9 mouse cellular contexts compared by ENCODE assay signal in the genomic region with DNA sequence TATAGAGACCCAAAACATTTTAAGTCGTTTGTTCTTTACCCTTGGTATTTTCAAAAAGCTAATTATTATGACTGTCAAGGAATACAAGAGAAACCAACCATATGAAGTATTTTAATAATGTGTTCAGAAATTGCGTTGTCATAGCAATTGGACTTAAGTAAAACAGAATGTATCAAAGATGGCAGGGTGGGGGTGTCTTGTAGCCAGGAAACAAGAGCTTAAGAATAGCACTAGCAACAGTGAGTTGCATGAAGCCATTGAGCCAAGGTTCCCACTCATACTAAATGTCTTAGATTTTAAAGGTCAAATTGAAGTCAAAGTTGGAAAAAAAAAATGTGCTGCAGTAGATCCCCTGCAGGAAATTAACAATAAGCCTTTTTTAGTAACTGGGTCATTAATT. TPM values are rescaled to one million over a fixed set of nuclear protein-coding genes. Genes with fewer than 3 reads are reported as not detected.
DNase-seq lines count a peak whose midpoint lies in the region; ATAC-seq and TF ChIP-seq lines count a peak whose summit lies in the region.
"Had no signal": no experiment of that assay in that cellular context is flagged by ENCODE, and none has a peak within 500 bp of the region (broad histone marks: within the 10 kb centered on the region; RNA-seq: fewer than 3 reads in every experiment).

No protein-coding gene starts in this region.

- peaks cover 7% of the 10 kb centered on the region for H3K36me3 ChIP-seq in kidney, postnatal 0 days (ENCODE audit: insufficient read depth, low read length)
- no peaks in the 10 kb centered on the region for H3K36me3 ChIP-seq in embryonic facial prominence, embryonic 11.5 days (replicated peaks; ENCODE audit: control insufficient read depth, insufficient read depth, low read depth, low read length)
- no peaks in the 10 kb centered on the region; the same call in 1 of the 2 replicates for H3K36me3 ChIP-seq in hindbrain, postnatal 0 days (ENCODE audit: insufficient read depth, low read length)
- H3K36me3 ChIP-seq in midbrain, postnatal 0 days (ENCODE audit: insufficient read depth, low read length) = peaks cover 9% of the 10 kb centered on the region; the same call in 1 of the 2 replicates

- H3K27ac ChIP-seq in kidney, postnatal 0 days = no peak overlapping the region
- H3K27ac ChIP-seq in embryonic facial prominence, embryonic 11.5 days (replicated peaks; ENCODE audit: low read depth, low read length) = no peak overlapping the region
- H3K27ac ChIP-seq in hindbrain, postnatal 0 days = peak overlapping the region; percentile 98; the same call in 1 of the 2 replicates
- no peak overlapping the region for H3K27ac ChIP-seq in midbrain, postnatal 0 days (ENCODE audit: low read depth, low read length)

- DNase-seq in kidney, postnatal 0 days (ENCODE audit: low spot score) = peak; percentile 18
- no peak for DNase-seq in kidney, adult 18-20 months
- peak; percentile 19 for DNase-seq in embryonic facial prominence, embryonic 11.5 days (ENCODE audit: low spot score)
- no peak for DNase-seq in hindbrain, postnatal 0 days (ENCODE audit: low spot score)
- no peak for DNase-seq in midbrain, postnatal 0 days (ENCODE audit: low spot score)
- no peak for DNase-seq in cerebellum, postnatal 4 days (ENCODE audit: low spot score in 2 of 2)
- no peak for DNase-seq in layer of hippocampus, postnatal 25 days (ENCODE audit: extremely low spot score in 1 of 2, low spot score in 1 of 2)
- no peak for DNase-seq in spleen, postnatal 10 days (ENCODE audit: low spot score in 2 of 2)
- DNase-seq: gastrocnemius, postnatal 14 days had no signal

- no peak for ATAC-seq in kidney, postnatal 0 days (replicated peaks; ENCODE audit: low FRiP score, low read depth)
- ATAC-seq in embryonic facial prominence, embryonic 11.5 days (replicated peaks; ENCODE audit: insufficient number of reproducible peaks, low FRiP score, low TSS enrichment, low read depth) = no peak
- no peak for ATAC-seq in hindbrain, postnatal 0 days
- no peak for ATAC-seq in midbrain, postnatal 0 days (ENCODE audit: low FRiP score)

- peaks cover 20% of the 10 kb centered on the region for H3K4me1 ChIP-seq in kidney, postnatal 0 days (replicated peaks; ENCODE audit: insufficient read depth, low read length)
- H3K4me1 ChIP-seq in embryonic facial prominence, embryonic 11.5 days (ENCODE audit: control insufficient read depth, insufficient read depth, low read length) = no peaks in the 10 kb centered on the region
- peaks cover 33% of the 10 kb centered on the region for H3K4me1 ChIP-seq in hindbrain, postnatal 0 days (ENCODE audit: insufficient read depth, low read length)
- peaks cover 14% of the 10 kb centered on the region for H3K4me1 ChIP-seq in midbrain, postnatal 0 days (ENCODE audit: insufficient read depth, low read length)

- H3K9me3 ChIP-seq in kidney, postnatal 0 days (replicated peaks; ENCODE audit: low read length) = no peaks in the 10 kb centered on the region
- H3K9me3 ChIP-seq in embryonic facial prominence, embryonic 11.5 days (replicated peaks; ENCODE audit: control insufficient read depth, low read length) = no peaks in the 10 kb centered on the region
- H3K9me3 ChIP-seq in hindbrain, postnatal 0 days (ENCODE audit: low read length) = no peaks in the 10 kb centered on the region
- H3K9me3 ChIP-seq in midbrain, postnatal 0 days (ENCODE audit: low read length) = no peaks in the 10 kb centered on the region

- H3K4me2 ChIP-seq in kidney, postnatal 0 days (ENCODE audit: low read length) = peak overlapping the region; percentile 72
- peak overlapping the region; percentile 53 for H3K4me2 ChIP-seq in embryonic facial prominence, embryonic 11.5 days (ENCODE audit: low read depth, low read length)
- peak overlapping the region; percentile 73 for H3K4me2 ChIP-seq in hindbrain, postnatal 0 days (ENCODE audit: low read depth, low read length)
- H3K4me2 ChIP-seq in midbrain, postnatal 0 days (ENCODE audit: low read depth, low read length, poor library complexity, severe bottlenecking) = peak overlapping the region; percentile 63

- no peak for TF ChIP-seq CTCF in kidney, postnatal 0 days (IDR thresholded peaks at IDR 0.05; ENCODE audit: low read depth)
- TF ChIP-seq CTCF in hindbrain, postnatal 0 days (IDR thresholded peaks at IDR 0.05; ENCODE audit: low read depth) = no peak
- no peak for TF ChIP-seq CTCF in midbrain, postnatal 0 days (IDR thresholded peaks at IDR 0.05)

- H3K27me3 ChIP-seq in kidney, postnatal 0 days (ENCODE audit: insufficient read depth, low read length) = no peaks in the 10 kb centered on the region
- no peaks in the 10 kb centered on the region for H3K27me3 ChIP-seq in embryonic facial prominence, embryonic 11.5 days (ENCODE audit: control insufficient read depth, insufficient read depth, low read length)
- no peaks in the 10 kb centered on the region for H3K27me3 ChIP-seq in hindbrain, postnatal 0 days (ENCODE audit: insufficient read depth, low read length)
- no peaks in the 10 kb centered on the region for H3K27me3 ChIP-seq in midbrain, postnatal 0 days (ENCODE audit: insufficient read depth, low read length)

- H3K4me3 ChIP-seq in kidney, postnatal 0 days (replicated peaks; ENCODE audit: low read depth, low read length) = peak overlapping the region; percentile 98
- peak overlapping the region; percentile 93; the same call in 1 of the 2 replicates for H3K4me3 ChIP-seq in embryonic facial prominence, embryonic 11.5 days (ENCODE audit: low read depth, low read length)
- H3K4me3 ChIP-seq in hindbrain, postnatal 0 days (ENCODE audit: low read length) = peak overlapping the region; percentile 99
- peak overlapping the region; percentile 98 for H3K4me3 ChIP-seq in midbrain, postnatal 0 days (ENCODE audit: low read depth, low read length)

- WGBS in kidney, postnatal 0 days = 64% methylated on average over 2 of the region's 2 CpGs
- WGBS in embryonic facial prominence, embryonic 11.5 days = 74% methylated on average over 2 of the region's 2 CpGs
- 50% methylated on average over 2 of the region's 2 CpGs for WGBS in hindbrain, postnatal 0 days
- 58% methylated on average over 2 of the region's 2 CpGs for WGBS in midbrain, postnatal 0 days

- no peak overlapping the region for H3K9ac ChIP-seq in kidney, postnatal 0 days (ENCODE audit: low read depth, low read length)
- no peak overlapping the region for H3K9ac ChIP-seq in embryonic facial prominence, embryonic 11.5 days (replicated peaks; ENCODE audit: low read length)
- H3K9ac ChIP-seq in hindbrain, postnatal 0 days (replicated peaks; ENCODE audit: low read length) = peak overlapping the region; percentile 99
- H3K9ac ChIP-seq in midbrain, postnatal 0 days (replicated peaks; ENCODE audit: low read length, poor library complexity, severe bottlenecking) = peak overlapping the region; percentile 99; the same call in 1 of the 2 replicates

RNA-seq across cellular contexts. Expression of gene Sptan1, which starts 1.5 kb away (rescaled TPM):
- 92.4 and 94.3 TPM in 2 replicates for polyA plus RNA-seq in kidney, postnatal 0 days (2015; fragmentation: Nextera tagmentation; extraction: Ambion mirVana)
- 104 and 108 TPM in 2 replicates for polyA plus RNA-seq in embryonic facial prominence, embryonic 11.5 days (2014; fragmentation: Nextera tagmentation; extraction: Ambion mirVana)
- 716 and 902 TPM in 2 replicates for total RNA-seq in hindbrain, postnatal 0 days (2014; rRNA removed)
- 166 and 184 TPM in 2 replicates for polyA plus RNA-seq in hindbrain, postnatal 0 days (2015; fragmentation: Nextera tagmentation; extraction: Ambion mirVana)
- 796 and 822 TPM in 2 replicates for total RNA-seq in midbrain, postnatal 0 days (2014; rRNA removed)
- polyA plus RNA-seq in midbrain, postnatal 0 days (2015; fragmentation: Nextera tagmentation; extraction: Ambion mirVana) = 193 and 200 TPM in 2 replicates
- total RNA-seq in layer of hippocampus, postnatal 25 days (2021) = 100 to 1,000 TPM; 838 to 951 TPM

RNA-seq across cellular contexts. Expression of gene Gle1, which starts 31.6 kb away (rescaled TPM):
- polyA plus RNA-seq in kidney, postnatal 0 days (2015; fragmentation: Nextera tagmentation; extraction: Ambion mirVana) = 31.2 and 37.5 TPM in 2 replicates
- polyA plus RNA-seq in embryonic facial prominence, embryonic 11.5 days (2014; fragmentation: Nextera tagmentation; extraction: Ambion mirVana) = 56.8 and 57.7 TPM in 2 replicates
- 39.4 and 43.6 TPM in 2 replicates for total RNA-seq in hindbrain, postnatal 0 days (2014; rRNA removed)
- polyA plus RNA-seq in hindbrain, postnatal 0 days (2015; fragmentation: Nextera tagmentation; extraction: Ambion mirVana) = 52.7 and 56.0 TPM in 2 replicates
- 37.7 and 45.5 TPM in 2 replicates for total RNA-seq in midbrain, postnatal 0 days (2014; rRNA removed)
- 55.0 and 56.0 TPM in 2 replicates for polyA plus RNA-seq in midbrain, postnatal 0 days (2015; fragmentation: Nextera tagmentation; extraction: Ambion mirVana)
- total RNA-seq in layer of hippocampus, postnatal 25 days (2021) = 10 to 100 TPM; 37.9 to 39.3 TPM

Comparison
In these comparisons a context has a peak if more than half of its experiments do, and no peak if none do; other contexts are left out.
1. DNase-seq: peak in kidney, postnatal 0 days (single experiment) and embryonic facial prominence, embryonic 11.5 days (single experiment); none in kidney, adult 18-20 months (single experiment), hindbrain, postnatal 0 days (single experiment), midbrain, postnatal 0 days (single experiment), cerebellum, postnatal 4 days (0 of 2), layer of hippocampus, postnatal 25 days (0 of 2) and spleen, postnatal 10 days (0 of 2).
2. H3K9ac ChIP-seq: peak in hindbrain, postnatal 0 days (single experiment) and midbrain, postnatal 0 days (single experiment); none in kidney, postnatal 0 days (single experiment) and embryonic facial prominence, embryonic 11.5 days (single experiment).
3. Peak in every context shown above with its lines, with median percentiles within 50 percentile points of each other: H3K4me2 ChIP-seq and H3K4me3 ChIP-seq.